Mouse (Mus musculus): Measurements from ENCODE around the gene Zbtb17.

GRCm38 (mm10) chr4:141459766-141460165 lies 15.3 kb downstream of the Zbtb17 start:
- TF ChIP-seq CTCF (IDR thresholded peaks at IDR 0.05; ENCODE audit: low read depth, low read length) (no peak), POLR2A (IDR thresholded peaks at IDR 0.05; ENCODE audit: borderline replicate concordance, low read depth, low read length) (no peak)
